Mouse (Mus musculus) CH12.LX (cell line): ENCODE measurements at regions not wholly inside any gene's neighbourhood (a gene's known extent, or its start where the extent isn't known, plus 50 kb on each side); places are given as distances from the start of the nearest gene placed in this dataset.

Experiments used
- CTCF ChIP-seq, 2 experiments: IDR thresholded peaks in 1 of 2; conservative IDR thresholded peaks in 1 of 2; 2 replicates each; pipeline ENCODE4 v1.5.1; 2011 to 2012; ENCODE audit warnings: low read depth in 2 of 2, low read length in 2 of 2, improper control_type of control experiment in 1 of 2, inconsistent platforms in 1 of 2, mild to moderate bottlenecking in 1 of 2, moderate library complexity in 1 of 2
- EP300 ChIP-seq: IDR thresholded peaks from 2 replicates; pipeline ENCODE4 v1.6.1; 2011; ENCODE audit warnings: low read length, improper control_type of control experiment

DNA sequence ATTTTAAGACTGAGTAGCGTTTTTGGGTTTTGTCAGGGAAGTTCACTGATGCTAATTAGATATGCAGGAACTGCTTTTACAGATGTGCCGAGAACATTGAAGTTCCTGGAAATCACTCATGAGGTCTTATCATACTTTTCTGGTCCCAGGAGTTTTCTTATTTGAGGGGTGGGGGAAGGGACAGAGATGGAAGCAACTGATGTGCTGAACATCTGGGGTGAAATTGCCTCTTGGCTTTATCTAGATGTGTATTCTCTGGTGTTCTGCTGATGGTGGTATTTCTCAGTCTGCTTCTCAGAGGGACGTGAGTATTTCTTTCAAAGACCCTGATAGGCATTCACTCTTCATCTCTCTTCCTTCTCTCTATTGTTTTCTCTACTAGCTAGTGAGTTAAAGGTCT, 107.5 kb upstream of the Sel1l start:
- TF ChIP-seq CTCF (conservative IDR thresholded peaks at IDR 0.05 in 1 of 2, IDR thresholded peaks at IDR 0.05 in 1 of 2; ENCODE audit: low read depth in 2 of 2, low read length in 2 of 2): no peak
- TF ChIP-seq EP300: no peak
